Mouse (Mus musculus) heart, postnatal 25 days (tissue): ENCODE data around the gene Fbxw2. TPM values are rescaled to one million over a fixed set of nuclear protein-coding genes. Genes with fewer than 3 reads are reported as not detected.
"Not testable (repeated sequence)": the region's sequence is repeated elsewhere in the genome, so short reads cannot be mapped to it uniquely, and the experiment has no call there.

Source experiments
- DNase-seq: peaks from one replicate; pipeline ENCODE4 v3.0.0; 2022; ENCODE audit warnings: low spot score
- intact Hi-C: fragments of 180-260 bp; cut with DNase I; formaldehyde crosslinking; loops from one replicate; pipeline ENCODE4 v1.15.1; 2025
- total RNA-seq, 2 experiments: library from RNA; stranded (reverse); gene quantifications; 2 replicates each; pipeline ENCODE4 v1.2.3; 2021

The Fbxw2 gene
- total RNA-seq, result 10 to 100 TPM; 41.9 to 45.2 TPM

GRCm38 (mm10) chr2:34825827-34826459 is at the start of gene Fbxw2:
TSS of gene Fbxw2 (minus strand) at chr2:34826311.
- intact Hi-C loops, result loop anchor here (1.0 to 10.0 kb wide), 2 partner anchors 45 to 279 kb away; partner anchors contain the start of genes AI182371 and Cntrl
- peak; percentile 85 for DNase-seq

- intact Hi-C loops, result no loop called here
- no peak for DNase-seq
These were observed 48.8 kb upstream of the Fbxw2 start, which contains the start of gene Psmd5 for GRCm38 (mm10) chr2:34874816-34875345. TSS of gene Psmd5 (minus strand) at chr2:34874968.

GRCm38 (mm10) chr2:34874271-34874670 is 48.2 kb upstream of the Fbxw2 start, which contains the start of gene Cutal:
TSS of gene Cutal (plus strand) at chr2:34874396.
- no peak for DNase-seq
- intact Hi-C loops, result no loop called here

GRCm38 (mm10) chr2:34870520-34871474 is 44.7 kb upstream of the Fbxw2 start:
- intact Hi-C loops, result loop anchor here (1.0 kb wide), 1 partner anchor 44 kb away; the partner anchor contains the start of gene Fbxw2
- DNase-seq, result peak; percentile 91

- intact Hi-C loops, result no loop called here
- no peak for DNase-seq
These were observed 43.6 kb upstream of the Fbxw2 start for GRCm38 (mm10) chr2:34869680-34870079.

GRCm38 (mm10) chr2:34857728-34858127 is 31.6 kb upstream of the Fbxw2 start:
- no peak for DNase-seq
- intact Hi-C loops, result no loop called here

- intact Hi-C loops, result no loop called here
- no peak for DNase-seq
These were observed 29.2 kb upstream of the Fbxw2 start for GRCm38 (mm10) chr2:34855265-34855664.

- intact Hi-C loops, result no loop called here
- DNase-seq, result no peak
These were observed 21.6 kb upstream of the Fbxw2 start for GRCm38 (mm10) chr2:34847702-34848101.

GRCm38 (mm10) chr2:34843211-34843939 is 17.3 kb upstream of the Fbxw2 start:
- intact Hi-C loops, result no loop called here
- peak; percentile 64 for DNase-seq

GRCm38 (mm10) chr2:34841706-34842105 is 15.6 kb upstream of the Fbxw2 start:
- intact Hi-C loops, result no loop called here
- DNase-seq, result no peak

GRCm38 (mm10) chr2:34840143-34840542 is 14.0 kb upstream of the Fbxw2 start:
- intact Hi-C loops, result not testable (repeated sequence)

GRCm38 (mm10) chr2:34835669-34836068 is 9.6 kb upstream of the Fbxw2 start:
- intact Hi-C loops, result no loop called here
- DNase-seq, result no peak

More at GRCm38 (mm10) chr2:34840143-34840542, 14.0 kb upstream of the Fbxw2 start:
- not testable (repeated sequence) for DNase-seq

- DNase-seq, result no peak
These were observed 7.5 kb upstream of the Fbxw2 start for GRCm38 (mm10) chr2:34833624-34834023.

GRCm38 (mm10) chr2:34832766-34833457 is 6.8 kb upstream of the Fbxw2 start, which contains the start of gene Gm34653:
TSS of gene Gm34653 (plus strand) at chr2:34833007.
- intact Hi-C loops, DNase-seq: not testable (repeated sequence)

More at GRCm38 (mm10) chr2:34833624-34834023, 7.5 kb upstream of the Fbxw2 start:
- intact Hi-C loops, result no loop called here

- intact Hi-C loops, DNase-seq: not testable (repeated sequence)
These were observed 4.0 kb upstream of the Fbxw2 start for GRCm38 (mm10) chr2:34830066-34830465.

GRCm38 (mm10) chr2:34828026-34828425 is 1.9 kb upstream of the Fbxw2 start:
- no peak for DNase-seq
- intact Hi-C loops, result loop anchor here (10.0 kb wide), 1 partner anchor 277 kb away; the partner anchor contains the start of genes AI182371 and Cntrl

GRCm38 (mm10) chr2:34827591-34827990 is 1.5 kb upstream of the Fbxw2 start:
- no peak for DNase-seq
- intact Hi-C loops, result loop anchor here (10.0 kb wide), 1 partner anchor 277 kb away; the partner anchor contains the start of genes AI182371 and Cntrl

GRCm38 (mm10) chr2:34826460-34827231 is 535 bp upstream of the Fbxw2 start:
- intact Hi-C loops, result loop anchor here (1.0 to 10.0 kb wide), 2 partner anchors 45 to 278 kb away; partner anchors contain the start of genes AI182371 and Cntrl
- no peak for DNase-seq
